Mouse (Mus musculus) spleen, adult 2 months (tissue): ENCODE results near the gene Col1a1.

Source experiments
- CTCF ChIP-seq: fragments of 200-500 bp; IDR thresholded peaks from 2 replicates; pipeline ENCODE4 v1.5.1; 2011; ENCODE audit warnings: mild to moderate bottlenecking, inconsistent platforms; ENCODE audit not compliant: insufficient read depth, insufficient read length, insufficient replicate concordance; ENCODE audit errors: extremely low read depth
- POLR2A ChIP-seq: fragments of 200-500 bp; IDR thresholded peaks from 2 replicates; pipeline ENCODE4 v1.6.1; 2011; ENCODE audit warnings: low read depth, low read length, inconsistent platforms

DNA sequence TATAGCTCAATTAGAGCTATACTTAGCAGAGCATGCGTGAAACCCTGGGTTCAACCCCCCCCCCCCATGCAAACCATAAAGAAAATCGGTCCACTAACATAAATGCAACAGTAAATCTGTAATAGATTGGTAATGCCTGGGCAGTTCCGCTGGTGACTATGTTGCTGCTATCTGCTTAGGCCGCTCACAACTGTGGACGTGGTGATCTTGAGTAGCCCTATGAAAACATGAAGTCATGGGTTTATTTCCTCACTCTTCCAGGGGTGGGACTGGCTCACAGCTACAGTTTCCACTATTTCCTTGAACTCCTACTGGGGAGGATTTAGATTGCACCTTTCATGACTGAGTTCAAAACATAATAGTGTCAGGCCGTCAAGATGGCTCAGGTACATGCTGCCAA lies 18.3 kb upstream of the Col1a1 start:
- no peak for TF ChIP-seq CTCF
- no peak for TF ChIP-seq POLR2A
